Mouse (Mus musculus) erythroblast, embryonic 14.5 days (primary cell): ENCODE results near the gene Sorbs1.

Experiments
- GATA1 ChIP-seq: IDR thresholded peaks from 2 replicates; pipeline ENCODE4 v1.6.1; 2012; ENCODE audit warnings: low read length, inconsistent platforms, mixed read lengths
- TAL1 ChIP-seq: IDR thresholded peaks from 3 replicates; pipeline ENCODE4 v1.6.1; 2012; ENCODE audit warnings: low read length, inconsistent platforms, mixed read lengths

GRCm38 (mm10) chr19:40514376-40514775, 797 bp upstream of the Sorbs1 start:
- no peak for TF ChIP-seq GATA1
- TF ChIP-seq TAL1: no peak
